Mouse (Mus musculus): ENCODE measurements at regions not wholly inside any gene's neighbourhood (a gene's known extent, or its start where the extent isn't known, plus 50 kb on each side); places are given as distances from the start of the nearest gene placed in this dataset.
"Not testable (repeated sequence)": the region's sequence is repeated elsewhere in the genome, so short reads cannot be mapped to it uniquely, and the experiment has no call there.

DNA sequence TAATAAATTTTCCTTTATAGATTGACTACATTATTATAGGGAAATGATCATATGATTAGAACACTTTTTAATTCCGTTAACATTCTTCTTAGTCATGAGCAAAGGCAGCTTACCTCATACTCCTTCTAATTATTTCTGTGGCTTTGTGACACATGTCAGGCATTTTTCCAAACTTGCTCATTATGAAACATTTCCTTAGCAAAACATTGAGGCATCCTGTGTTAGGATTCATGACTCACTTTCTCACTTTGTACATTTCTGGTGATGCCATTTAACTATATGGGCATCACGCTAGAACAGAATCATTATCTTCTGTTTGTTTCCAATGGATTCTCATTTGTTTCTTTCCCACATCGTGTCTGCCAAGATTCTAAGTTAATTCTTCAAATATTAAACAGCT lies 621.3 kb downstream of the Tecrl start:
- peak in 1 of 2 experiments; percentile 16 for DNase-seq (ENCODE audit: low spot score in 2 of 2)

GRCm38 (mm10) chr5:82728240-82728639 lies 626.8 kb downstream of the Tecrl start:
- DNase-seq (ENCODE audit: low spot score in 2 of 2) = peak; percentile 19 to 36

- DNase-seq (ENCODE audit: low spot score in 2 of 2) = no peak
Measured at GRCm38 (mm10) chr5:82727250-82728003, 627.6 kb downstream of the Tecrl start.

DNA sequence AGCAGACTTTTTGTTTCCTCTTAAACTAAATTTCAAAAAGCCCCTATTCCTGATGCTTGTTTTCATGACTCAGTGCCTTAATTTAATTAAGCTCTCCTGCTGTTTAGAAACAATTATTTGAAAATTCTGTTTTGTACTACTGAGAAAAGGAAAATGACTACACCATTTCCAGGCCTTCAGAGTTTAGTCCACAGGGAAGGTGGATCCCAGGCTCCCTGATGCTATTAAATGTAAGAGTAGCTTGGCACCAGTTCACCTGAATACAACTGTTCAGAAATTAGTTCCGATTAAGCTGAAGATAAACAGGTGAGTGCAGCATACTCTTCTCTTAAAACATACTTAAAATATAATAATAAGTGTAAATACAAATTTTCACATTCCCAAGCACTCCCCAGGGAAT lies 639.3 kb downstream of the Tecrl start:
- DNase-seq (ENCODE audit: low spot score in 2 of 2) = no peak

GRCm38 (mm10) chr5:82699666-82700065 lies 655.3 kb downstream of the Tecrl start:
- not testable (repeated sequence) for DNase-seq (ENCODE audit: low spot score in 2 of 2)

DNA sequence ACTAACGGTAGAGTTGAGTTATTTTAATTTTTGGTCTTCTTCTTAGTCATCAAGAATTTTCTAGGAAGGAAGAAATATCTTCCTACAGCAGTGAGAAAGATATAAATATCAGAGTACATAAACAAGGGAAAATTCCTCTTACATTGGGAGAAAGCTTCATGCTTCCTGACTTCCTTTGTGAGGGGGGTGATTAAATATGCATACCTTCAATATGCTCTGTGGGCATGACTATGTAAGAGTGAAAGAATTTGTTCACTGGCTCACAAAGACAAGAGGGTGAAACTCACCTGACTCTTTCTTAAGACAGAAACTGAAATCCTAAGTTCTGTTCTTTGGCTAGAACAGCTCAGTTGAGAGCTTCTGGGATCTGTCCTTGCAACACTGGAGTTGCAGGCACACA lies 656.1 kb downstream of the Tecrl start:
- DNase-seq (ENCODE audit: low spot score in 2 of 2) = peak in 1 of 2 experiments; percentile 4

GRCm38 (mm10) chr5:82683437-82683836 lies 671.6 kb downstream of the Tecrl start:
- no peak for DNase-seq (ENCODE audit: low spot score in 2 of 2)

DNA sequence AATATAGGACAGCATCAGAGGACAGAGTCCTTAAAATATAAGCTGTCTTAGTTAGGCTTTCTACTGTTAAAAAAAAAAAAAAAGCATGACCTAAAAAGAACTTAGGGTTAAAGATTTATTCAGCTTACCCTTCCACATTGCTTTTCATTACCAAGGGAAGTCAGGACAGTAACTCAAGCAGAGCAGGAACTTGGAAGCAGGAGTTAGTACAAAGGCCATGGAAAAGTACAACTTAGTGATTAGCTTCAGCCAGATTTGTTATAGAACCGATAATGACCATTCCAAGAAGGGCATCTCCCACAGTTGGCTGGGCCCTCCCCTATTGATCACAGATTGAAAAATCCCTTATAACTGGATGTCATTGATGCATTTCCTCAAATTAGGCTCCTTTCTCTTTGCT lies 690.9 kb downstream of the Tecrl start:
- no peak for DNase-seq (ENCODE audit: low spot score in 2 of 2)

DNA sequence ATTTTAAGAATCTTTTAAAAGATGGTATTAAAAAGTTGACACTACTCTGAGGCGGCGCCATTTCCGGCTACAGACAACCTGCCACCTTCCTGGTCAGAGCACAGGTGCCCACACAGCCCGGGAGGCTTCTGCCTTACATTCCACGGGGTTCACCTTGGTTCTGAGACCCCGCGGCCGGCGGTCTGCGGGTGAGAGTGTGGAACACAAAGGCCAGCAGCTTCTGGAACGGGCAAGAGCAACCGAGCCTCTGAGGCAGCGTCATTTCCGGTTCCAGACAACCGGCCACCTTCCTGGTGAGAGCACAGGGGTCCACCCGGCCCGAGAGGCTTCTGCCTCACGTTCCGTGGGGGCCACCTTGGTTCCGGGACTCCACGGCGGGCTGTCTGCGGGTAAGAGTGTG lies 701.4 kb downstream of the Tecrl start:
- not testable (repeated sequence) for DNase-seq (ENCODE audit: low spot score in 2 of 2)

- no peak for DNase-seq (ENCODE audit: low spot score in 2 of 2)
Measured at GRCm38 (mm10) chr5:82620056-82620455, 734.9 kb downstream of the Tecrl start.

All from left cerebral cortex, adult 9 months (tissue).